Mouse (Mus musculus) stomach, postnatal 0 days (tissue): ENCODE results near the gene Rnasel. TPM values are rescaled to one million over a fixed set of nuclear protein-coding genes. Genes with fewer than 3 reads are reported as not detected.

Experiments
- ATAC-seq: fragments of 200-750 bp; cut with Nextera tagmentation; 2 replicates; pipeline ENCODE4 v1.8.0; 2017; ENCODE audit not compliant: low FRiP score, low TSS enrichment
- DNase-seq: peaks from one replicate; pipeline ENCODE4 v3.0.0-alpha.2; 2016; ENCODE audit warnings: low spot score
- H3K27ac ChIP-seq: fragments of 300-500 bp; sonication (generic); replicated peaks from 2 replicates; pipeline ENCODE4 v1.5.1; 2014; ENCODE audit warnings: mild to moderate bottlenecking, control low read depth
- H3K27me3 ChIP-seq: fragments of 300-500 bp; sonication (generic); 2 replicates; pipeline ENCODE4 v1.6.1; 2014; ENCODE audit warnings: low read length; ENCODE audit not compliant: control insufficient read depth, insufficient read depth
- H3K36me3 ChIP-seq: fragments of 300-500 bp; sonication (generic); 2 replicates; pipeline ENCODE4 v1.6.1; 2014; ENCODE audit warnings: low read length, mixed read lengths; ENCODE audit not compliant: control insufficient read depth, insufficient read depth
- H3K4me1 ChIP-seq: fragments of 300-500 bp; sonication (generic); replicated peaks from 2 replicates; pipeline ENCODE4 v1.6.1; 2014; ENCODE audit warnings: antibody characterized with exemption; ENCODE audit not compliant: control insufficient read depth, insufficient read depth
- H3K4me2 ChIP-seq: fragments of 300-500 bp; sonication (generic); replicated peaks from 2 replicates; pipeline ENCODE4 v1.6.1; 2014; ENCODE audit warnings: low read depth, mild to moderate bottlenecking, control low read depth, moderate library complexity
- H3K4me3 ChIP-seq: fragments of 300-500 bp; sonication (generic); 2 replicates; pipeline ENCODE4 v1.5.1; 2014; ENCODE audit warnings: low read depth, low read length, control low read depth
- H3K9ac ChIP-seq: fragments of 300-500 bp; sonication (generic); 2 replicates; pipeline ENCODE4 v1.6.1; 2014; ENCODE audit warnings: mild to moderate bottlenecking, low read length, control low read depth, mixed read lengths
- H3K9me3 ChIP-seq: fragments of 300-500 bp; sonication (generic); 2 replicates; pipeline ENCODE4 v1.6.1; 2016; ENCODE audit warnings: low read length; ENCODE audit not compliant: control insufficient read depth
- CTCF ChIP-seq: IDR thresholded peaks from 2 replicates; pipeline ENCODE4 v1.5.1; 2016; ENCODE audit warnings: antibody characterized with exemption, low read depth, mild to moderate bottlenecking, moderate library complexity
- EP300 ChIP-seq: optimal IDR thresholded peaks from 2 replicates; pipeline ENCODE3; 2016; ENCODE audit warnings: antibody characterized with exemption
- WGBS: fragments of 180-500 bp; shearing (Covaris S2); extraction: QIAGEN DNeasy Blood & Tissue Kit; methylation state at CpG from one replicate; pipeline ENCODE4 v1.1.7; 2014; 5-methylcytosine and 5-hydroxymethylcytosine counted together
- polyA plus RNA-seq: library from polyadenylated mRNA; unstranded; fragments of >200 nt; fragmentation: Nextera tagmentation; extraction: Ambion mirVana; gene quantifications from 2 replicates; pipeline ENCODE4 v1.2.1, GENCODE M21; 2015

Gene Rnasel
- polyA plus RNA-seq, 1 experiment from 2014 or later, result 11.8 TPM

DNA sequence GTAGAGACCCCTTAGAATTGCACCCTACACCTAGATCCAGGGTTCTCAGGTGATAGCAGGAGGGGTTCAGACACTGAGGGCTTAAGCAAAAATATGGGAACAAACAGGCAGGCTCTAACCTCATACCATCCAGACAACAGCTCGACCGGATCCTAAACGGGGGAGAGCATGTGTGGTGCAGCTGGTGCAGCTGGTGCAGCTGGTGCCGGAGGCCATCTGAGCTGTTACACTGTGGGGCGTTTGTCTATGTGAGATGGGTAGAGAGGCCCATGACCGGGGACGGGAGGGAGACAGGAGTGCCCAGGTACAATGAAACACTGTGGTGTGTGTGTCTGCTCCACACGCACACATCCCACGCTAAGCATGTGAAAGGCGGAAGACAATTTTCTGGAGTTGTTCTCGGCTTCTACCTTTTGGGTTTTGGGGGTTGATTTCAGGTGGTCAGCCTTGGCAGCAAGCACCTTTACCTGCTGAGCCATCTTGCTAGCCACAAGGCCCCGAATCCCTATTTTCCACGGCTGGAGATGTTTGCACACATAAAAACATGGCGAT is 3.0 kb upstream of the Rnasel start:
- Histone ChIP-seq H3K4me2 (no peak overlapping the region), H3K27me3 (no peaks in the 10 kb centered on the region), H3K9me3 (no peaks in the 10 kb centered on the region), H3K4me3 (no peak overlapping the region), H3K36me3 (no peaks in the 10 kb centered on the region), H3K4me1 (no peaks in the 10 kb centered on the region), H3K9ac (no peak overlapping the region), H3K27ac (no peak overlapping the region)
- ATAC-seq, result no peak
- DNase-seq, result no peak
- WGBS, result 81% methylated on average over 14 of the region's 14 CpGs
- TF ChIP-seq CTCF, result no peak
- TF ChIP-seq EP300, result no peak

- H3K4me2 ChIP-seq, result no peak overlapping the region
- peak; percentile 78 for DNase-seq
- WGBS, result 6% methylated on average over 12 of the region's 12 CpGs
- H3K27ac ChIP-seq, result no peak overlapping the region
- H3K27me3 ChIP-seq, result no peaks in the 10 kb centered on the region
- no peak overlapping the region for H3K4me3 ChIP-seq
- H3K9ac ChIP-seq, result no peak overlapping the region
- peak; percentile 93 for TF ChIP-seq CTCF
- no peak for TF ChIP-seq EP300
- H3K9me3 ChIP-seq, result no peaks in the 10 kb centered on the region
- ATAC-seq, result peak; percentile 12; the same call in 1 of the 2 replicates
- no peaks in the 10 kb centered on the region for H3K4me1 ChIP-seq
- H3K36me3 ChIP-seq, result no peaks in the 10 kb centered on the region
Measured at GRCm38 (mm10) chr1:153746728-153747127, 2.5 kb upstream of the Rnasel start.

DNA sequence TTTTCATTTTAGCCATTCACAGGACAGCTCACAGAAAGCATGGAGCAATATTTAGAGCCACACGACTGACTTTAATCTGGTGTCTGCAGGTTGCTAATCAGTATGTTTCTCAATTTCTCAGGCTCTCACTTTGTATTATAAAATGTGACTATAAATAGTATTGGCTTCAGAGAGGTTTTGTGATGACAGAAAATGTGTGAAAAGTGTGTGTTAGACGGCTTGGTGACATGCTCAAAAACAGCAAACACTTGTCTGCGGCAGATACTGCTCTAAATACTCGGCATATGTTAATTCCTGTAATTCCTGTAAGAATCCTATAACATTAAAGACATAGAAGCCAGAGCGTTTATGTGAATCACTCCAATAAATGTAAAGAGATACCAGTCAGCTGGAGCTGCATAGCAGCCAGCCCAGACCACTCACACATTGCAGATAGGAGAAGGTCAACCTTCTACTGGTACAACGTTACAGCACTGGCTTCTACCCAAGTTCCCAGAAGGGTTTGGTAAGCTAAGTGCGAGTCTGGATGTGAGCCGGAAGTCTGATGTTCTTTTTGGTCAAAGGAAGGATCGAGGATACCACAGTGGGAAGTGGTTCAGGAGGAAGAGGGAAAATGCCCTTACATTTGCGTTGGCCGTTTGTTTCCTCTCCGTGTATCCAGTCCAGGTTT is 1.2 kb upstream of the Rnasel start:
- H3K9me3 ChIP-seq, result no peaks in the 10 kb centered on the region
- H3K27me3 ChIP-seq, result no peaks in the 10 kb centered on the region
- H3K36me3 ChIP-seq, result no peaks in the 10 kb centered on the region
- DNase-seq (no peak), ATAC-seq (no peak)
- 51% methylated on average over 12 of the region's 12 CpGs for WGBS
- H3K9ac ChIP-seq, result no peak overlapping the region
- no peak overlapping the region for H3K27ac ChIP-seq
- TF ChIP-seq EP300 (no peak), CTCF (no peak)
- H3K4me3 ChIP-seq, result no peak overlapping the region
- peak overlapping the region; percentile 1 for H3K4me2 ChIP-seq
- no peaks in the 10 kb centered on the region for H3K4me1 ChIP-seq

GRCm38 (mm10) chr1:153748549-153748948 is 677 bp upstream of the Rnasel start:
- Histone ChIP-seq H3K4me1 (no peaks in the 10 kb centered on the region), H3K27ac (no peak overlapping the region), H3K9me3 (no peaks in the 10 kb centered on the region), H3K4me3 (no peak overlapping the region; the same call in 1 of the 2 replicates), H3K9ac (no peak overlapping the region), H3K27me3 (no peaks in the 10 kb centered on the region), H3K36me3 (no peaks in the 10 kb centered on the region), H3K4me2 (peak overlapping the region; percentile 63; the same call in 1 of the 2 replicates)
- ATAC-seq (no peak), DNase-seq (peak; percentile 36)
- WGBS, result 4% methylated on average over 1 of the region's 1 CpGs
- TF ChIP-seq CTCF (no peak), EP300 (no peak)

DNA sequence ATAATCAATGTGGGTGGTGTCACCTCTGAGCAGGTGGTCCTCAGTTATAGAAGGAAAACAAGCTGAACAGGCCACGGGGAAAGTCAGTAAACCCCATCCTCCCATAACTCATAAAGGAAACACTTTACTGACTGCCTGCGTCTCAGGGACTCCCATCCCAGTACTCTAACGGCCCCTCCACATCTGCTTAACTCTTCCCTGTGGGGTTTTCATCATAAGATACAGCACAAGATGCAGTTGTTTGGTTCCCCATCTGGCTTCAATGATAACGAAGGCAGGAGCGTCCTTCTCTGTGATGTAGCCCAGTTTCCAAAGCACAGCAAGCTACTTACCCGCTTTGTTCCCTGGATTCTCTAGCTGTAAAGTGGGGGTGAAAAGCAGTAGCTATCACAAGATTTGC is 828 bp downstream of the Rnasel start:
- DNase-seq (no peak), ATAC-seq (no peak)
- no peaks in the 10 kb centered on the region for H3K36me3 ChIP-seq
- H3K9me3 ChIP-seq, result no peaks in the 10 kb centered on the region
- no peak overlapping the region for H3K9ac ChIP-seq
- peak overlapping the region; percentile 67 for H3K27ac ChIP-seq
- 60% methylated on average over 6 of the region's 6 CpGs for WGBS
- H3K4me3 ChIP-seq, result peak overlapping the region; percentile 40; the same call in 1 of the 2 replicates
- no peaks in the 10 kb centered on the region for H3K4me1 ChIP-seq
- TF ChIP-seq EP300, result no peak
- peak overlapping the region; percentile 63 for H3K4me2 ChIP-seq
- H3K27me3 ChIP-seq, result no peaks in the 10 kb centered on the region

DNA sequence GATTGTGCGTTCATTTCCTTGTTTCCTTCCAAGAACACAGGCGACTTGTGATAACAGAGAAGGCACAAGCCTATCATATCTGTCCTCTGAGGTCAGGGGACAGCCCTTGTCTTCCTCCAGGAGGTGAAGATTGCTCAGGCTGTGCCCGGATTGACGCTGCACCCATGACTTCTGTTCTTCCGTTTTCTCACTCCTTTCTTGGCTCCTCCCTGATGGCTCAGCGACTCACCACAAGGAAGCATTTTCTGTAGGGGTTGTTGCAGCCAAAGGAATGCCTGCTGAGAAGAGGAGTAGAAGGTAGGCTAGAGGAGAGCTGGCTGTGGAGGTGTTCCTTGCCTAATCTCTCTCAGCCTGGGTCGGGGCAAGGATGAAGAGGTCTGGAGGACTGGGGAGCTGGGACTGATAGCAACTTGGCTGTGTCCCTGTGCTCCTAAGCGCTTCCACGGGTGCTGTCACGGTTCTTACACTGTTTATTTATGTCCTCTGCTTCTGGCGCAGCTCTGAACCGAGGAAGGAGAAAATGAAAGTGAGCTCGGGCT is 2.6 kb downstream of the Rnasel start:
- H3K4me3 ChIP-seq, result peak overlapping the region; percentile 38
- peak; percentile 62 for DNase-seq

More for the DNA sequence above, 2.6 kb downstream of the Rnasel start:
- Histone ChIP-seq H3K4me1 (no peaks in the 10 kb centered on the region), H3K27ac (peak overlapping the region; percentile 93), H3K9me3 (no peaks in the 10 kb centered on the region), H3K4me2 (peak overlapping the region; percentile 58), H3K36me3 (no peaks in the 10 kb centered on the region), H3K27me3 (no peaks in the 10 kb centered on the region), H3K9ac (peak overlapping the region; percentile 50)
- WGBS, result 16% methylated on average over 13 of the region's 13 CpGs
- ATAC-seq, result peak; percentile 84
- no peak for TF ChIP-seq CTCF
